Mouse (Mus musculus) intestine, embryonic 16.5 days (tissue): ENCODE data around the gene Plekha1. TPM values are rescaled to one million over a fixed set of nuclear protein-coding genes. Genes with fewer than 3 reads are reported as not detected.

Experiments used
- ATAC-seq: fragments of 200-750 bp; cut with Nextera tagmentation; 2 replicates; pipeline ENCODE4 v1.8.0; 2017; ENCODE audit warnings: moderate TSS enrichment, moderate library complexity
- H3K27ac ChIP-seq: fragments of 300-500 bp; sonication (generic); 2 replicates; pipeline ENCODE4 v1.5.1; 2014; ENCODE audit warnings: mild to moderate bottlenecking, low read length
- H3K27me3 ChIP-seq: fragments of 300-500 bp; sonication (generic); replicated peaks from 2 replicates; pipeline ENCODE4 v1.6.1; 2014; ENCODE audit warnings: low read length, control low read depth, mixed read lengths; ENCODE audit not compliant: control insufficient read depth, insufficient read depth
- H3K36me3 ChIP-seq: fragments of 300-500 bp; sonication (generic); 2 replicates; pipeline ENCODE4 v1.6.1; 2014; ENCODE audit warnings: low read length, control low read depth; ENCODE audit not compliant: control insufficient read depth, insufficient read depth
- H3K4me1 ChIP-seq: fragments of 300-500 bp; sonication (generic); 2 replicates; pipeline ENCODE4 v1.6.1; 2014; ENCODE audit warnings: low read length, control low read depth, mixed read lengths; ENCODE audit not compliant: control insufficient read depth, insufficient read depth
- H3K4me2 ChIP-seq: fragments of 300-500 bp; sonication (generic); 2 replicates; pipeline ENCODE4 v1.6.1; 2014; ENCODE audit warnings: low read depth, low read length, control low read depth
- H3K4me3 ChIP-seq: fragments of 300-500 bp; sonication (generic); 2 replicates; pipeline ENCODE4 v1.5.1; 2014; ENCODE audit warnings: mild to moderate bottlenecking, low read length
- H3K9ac ChIP-seq: fragments of 300-500 bp; sonication (generic); 2 replicates; pipeline ENCODE4 v1.6.1; 2014; ENCODE audit warnings: low read depth, low read length
- H3K9me3 ChIP-seq: fragments of 300-500 bp; sonication (generic); 2 replicates; pipeline ENCODE4 v1.6.1; 2016; ENCODE audit warnings: low read length, control low read depth; ENCODE audit not compliant: control insufficient read depth
- WGBS: fragments of 180-500 bp; shearing (Covaris S2); extraction: QIAGEN DNeasy Blood & Tissue Kit; methylation state at CpG from one replicate; pipeline ENCODE4 v1.1.7; 2014; 5-methylcytosine and 5-hydroxymethylcytosine counted together
- polyA plus RNA-seq: library from polyadenylated mRNA; unstranded; fragments of >200 nt; fragmentation: Nextera tagmentation; extraction: Ambion mirVana; gene quantifications from 2 replicates; pipeline ENCODE4 v1.2.1, GENCODE M21; 2015

Gene Plekha1
- polyA plus RNA-seq, 1 experiment from 2014 or later, result 39.0 TPM

GRCm38 (mm10) chr7:130854684-130855292 lies 10.8 kb upstream of the Plekha1 start:
- Histone ChIP-seq H3K9me3 (no peaks in the 10 kb centered on the region), H3K4me3 (no peak overlapping the region), H3K27ac (no peak overlapping the region), H3K9ac (no peak overlapping the region), H3K27me3 (no peaks in the 10 kb centered on the region), H3K4me1 (peaks cover 3% of the 10 kb centered on the region; the same call in 1 of the 2 replicates), H3K4me2 (no peak overlapping the region), H3K36me3 (no peaks in the 10 kb centered on the region)
- 48% methylated on average over 4 of the region's 4 CpGs for WGBS
- ATAC-seq, result peak; percentile 58

GRCm38 (mm10) chr7:130855681-130856080 lies 9.9 kb upstream of the Plekha1 start:
- no peak overlapping the region for H3K27ac ChIP-seq
- H3K4me1 ChIP-seq, result peaks cover 3% of the 10 kb centered on the region; the same call in 1 of the 2 replicates
- H3K4me3 ChIP-seq, result no peak overlapping the region
- ATAC-seq, result no peak
- WGBS, result 46% methylated on average over 3 of the region's 3 CpGs
- H3K9me3 ChIP-seq, result no peaks in the 10 kb centered on the region
- H3K4me2 ChIP-seq, result no peak overlapping the region
- no peaks in the 10 kb centered on the region for H3K36me3 ChIP-seq
- H3K9ac ChIP-seq, result no peak overlapping the region
- no peaks in the 10 kb centered on the region for H3K27me3 ChIP-seq

GRCm38 (mm10) chr7:130857973-130858372 lies 7.6 kb upstream of the Plekha1 start:
- Histone ChIP-seq H3K4me1 (peaks cover 3% of the 10 kb centered on the region; the same call in 1 of the 2 replicates), H3K9ac (no peak overlapping the region), H3K4me2 (no peak overlapping the region), H3K36me3 (no peaks in the 10 kb centered on the region), H3K9me3 (no peaks in the 10 kb centered on the region), H3K4me3 (no peak overlapping the region), H3K27me3 (no peaks in the 10 kb centered on the region), H3K27ac (no peak overlapping the region)
- ATAC-seq, result no peak
- WGBS, result 81% methylated on average over 6 of the region's 6 CpGs

- Histone ChIP-seq H3K4me1 (peaks cover 1% of the 10 kb centered on the region; the same call in 1 of the 2 replicates), H3K36me3 (no peaks in the 10 kb centered on the region), H3K4me3 (no peak overlapping the region), H3K4me2 (no peak overlapping the region), H3K9ac (no peak overlapping the region), H3K27ac (no peak overlapping the region), H3K27me3 (no peaks in the 10 kb centered on the region; the same call in 1 of the 2 replicates), H3K9me3 (no peaks in the 10 kb centered on the region)
- 55% methylated on average over 4 of the region's 5 CpGs for WGBS
- no peak for ATAC-seq
Measured at GRCm38 (mm10) chr7:130859926-130860325, 5.6 kb upstream of the Plekha1 start.

- Histone ChIP-seq H3K4me2 (no peak overlapping the region), H3K4me3 (no peak overlapping the region), H3K9ac (no peak overlapping the region), H3K27ac (no peak overlapping the region), H3K9me3 (no peaks in the 10 kb centered on the region), H3K4me1 (no peaks in the 10 kb centered on the region), H3K36me3 (no peaks in the 10 kb centered on the region), H3K27me3 (no peaks in the 10 kb centered on the region; the same call in 1 of the 2 replicates)
- WGBS, result 56% methylated on average over 11 of the region's 11 CpGs
- ATAC-seq, result no peak
Measured at GRCm38 (mm10) chr7:130860721-130861142, 4.8 kb upstream of the Plekha1 start.

- ATAC-seq, result no peak
- no peaks in the 10 kb centered on the region for H3K36me3 ChIP-seq
- H3K27ac ChIP-seq, result no peak overlapping the region
- WGBS, result 42% methylated on average over 1 of the region's 1 CpGs
- no peak overlapping the region for H3K4me2 ChIP-seq
- no peak overlapping the region for H3K4me3 ChIP-seq
- H3K4me1 ChIP-seq, result 0 out of 2 replicates have a peak, but pooled peaks cover 3% of the 10 kb centered on the region
- H3K27me3 ChIP-seq, result no peaks in the 10 kb centered on the region; the same call in 1 of the 2 replicates
- H3K9ac ChIP-seq, result no peak overlapping the region
- H3K9me3 ChIP-seq, result no peaks in the 10 kb centered on the region
Measured at GRCm38 (mm10) chr7:130862501-130862900, 3.1 kb upstream of the Plekha1 start.

GRCm38 (mm10) chr7:130864711-130865110 lies 845 bp upstream of the Plekha1 start:
- Histone ChIP-seq H3K4me3 (no peak overlapping the region), H3K4me2 (no peak overlapping the region), H3K4me1 (0 out of 2 replicates have a peak, but pooled peaks cover 3% of the 10 kb centered on the region), H3K27me3 (no peaks in the 10 kb centered on the region; the same call in 1 of the 2 replicates), H3K9ac (no peak overlapping the region), H3K36me3 (no peaks in the 10 kb centered on the region), H3K27ac (no peak overlapping the region), H3K9me3 (no peaks in the 10 kb centered on the region)
- WGBS, result 77% methylated on average over 7 of the region's 7 CpGs
- no peak for ATAC-seq

GRCm38 (mm10) chr7:130866640-130867039 lies 1.1 kb downstream of the Plekha1 start:
- Histone ChIP-seq H3K4me3 (peak overlapping the region; percentile 91), H3K4me1 (0 out of 2 replicates have a peak, but pooled peaks cover 3% of the 10 kb centered on the region)
- 3% methylated on average over 13 of the region's 13 CpGs for WGBS

GRCm38 (mm10) chr7:130867256-130867655 lies 1.7 kb downstream of the Plekha1 start:
- Histone ChIP-seq H3K4me1 (0 out of 2 replicates have a peak, but pooled peaks cover 3% of the 10 kb centered on the region), H3K27ac (no peak overlapping the region)

More at GRCm38 (mm10) chr7:130866640-130867039, 1.1 kb downstream of the Plekha1 start:
- no peaks in the 10 kb centered on the region; the same call in 1 of the 2 replicates for H3K27me3 ChIP-seq
- H3K9ac ChIP-seq, result peak overlapping the region; percentile 88
- H3K36me3 ChIP-seq, result no peaks in the 10 kb centered on the region
- peak overlapping the region; percentile 85 for H3K27ac ChIP-seq
- no peaks in the 10 kb centered on the region for H3K9me3 ChIP-seq
- H3K4me2 ChIP-seq, result peak overlapping the region; percentile 69
- ATAC-seq, result no peak

More at GRCm38 (mm10) chr7:130867256-130867655, 1.7 kb downstream of the Plekha1 start:
- Histone ChIP-seq H3K9me3 (no peaks in the 10 kb centered on the region), H3K36me3 (no peaks in the 10 kb centered on the region), H3K4me3 (no peak overlapping the region; the same call in 1 of the 2 replicates), H3K9ac (no peak overlapping the region), H3K27me3 (no peaks in the 10 kb centered on the region; the same call in 1 of the 2 replicates), H3K4me2 (peak overlapping the region; percentile 2; the same call in 1 of the 2 replicates)
- 50% methylated on average over 3 of the region's 3 CpGs for WGBS
- ATAC-seq, result no peak
